Mouse (Mus musculus): ENCODE data around the gene Esp36.
"Not testable (repeated sequence)": the region's sequence is repeated elsewhere in the genome, so short reads cannot be mapped to it uniquely, and the experiment has no call there.

Gene Esp36

DNA sequence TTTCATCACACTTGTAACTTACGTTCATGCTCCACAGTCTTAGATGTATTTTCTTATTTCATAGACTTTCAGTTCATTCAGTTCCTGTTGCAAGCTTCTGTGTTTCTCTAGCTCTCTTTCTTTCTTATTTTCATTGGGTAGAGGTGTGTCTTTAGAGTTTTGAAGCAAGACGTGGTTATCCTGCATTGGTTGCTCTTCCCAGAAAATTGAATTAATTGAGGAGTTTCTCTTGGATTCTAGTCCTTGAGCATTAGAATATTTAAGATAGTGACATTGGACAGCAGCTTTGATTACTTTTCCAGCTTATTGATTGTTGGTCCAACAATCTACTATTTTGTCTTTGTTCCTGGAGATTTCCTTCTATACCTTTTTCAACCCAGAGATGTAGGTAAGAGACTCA is at the start of gene Esp36:
TSS of gene Esp36 (minus strand) at position 101 of the 400 bp plus-strand sequence.
- DNase-seq: no peak

DNA sequence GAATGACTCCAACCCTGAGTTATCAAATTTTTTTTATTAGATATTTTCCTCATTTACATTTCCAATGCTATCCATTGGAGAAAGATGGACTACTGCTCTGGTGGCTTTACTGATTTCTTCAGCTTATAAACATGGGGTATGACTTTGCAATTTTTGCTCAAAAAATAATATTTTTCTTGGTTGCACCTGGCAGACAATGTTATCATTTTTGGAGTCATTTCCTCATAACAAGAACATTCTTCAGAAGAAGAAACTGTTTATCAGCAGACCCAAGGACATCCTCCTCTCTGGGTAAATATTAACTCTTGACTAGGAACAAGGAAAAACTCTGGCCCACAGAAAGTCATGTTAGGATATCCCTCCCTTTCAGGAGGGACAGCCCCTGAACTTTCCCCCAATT is 36.2 kb upstream of the Esp36 start:
- DNase-seq: not testable (repeated sequence)

DNA sequence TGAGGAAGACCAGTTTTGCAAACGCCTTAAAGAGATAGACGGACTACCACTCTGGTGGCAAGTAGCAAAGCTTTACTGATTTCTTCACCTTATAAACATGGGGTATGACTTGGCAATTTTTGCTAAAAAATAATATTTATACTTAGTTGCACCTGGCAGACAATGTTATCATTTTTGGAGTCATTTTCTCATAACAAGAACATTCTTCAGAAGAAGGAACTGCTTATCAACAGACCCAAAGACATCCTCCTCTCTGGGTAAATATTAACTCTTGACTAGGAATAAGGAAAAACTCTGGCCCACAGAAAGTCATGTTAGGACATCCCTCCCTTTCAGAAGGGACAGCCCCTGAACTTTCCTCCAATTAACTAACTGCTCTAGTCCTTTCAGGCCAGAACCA is 30.7 kb upstream of the Esp36 start:
- DNase-seq: no peak

DNA sequence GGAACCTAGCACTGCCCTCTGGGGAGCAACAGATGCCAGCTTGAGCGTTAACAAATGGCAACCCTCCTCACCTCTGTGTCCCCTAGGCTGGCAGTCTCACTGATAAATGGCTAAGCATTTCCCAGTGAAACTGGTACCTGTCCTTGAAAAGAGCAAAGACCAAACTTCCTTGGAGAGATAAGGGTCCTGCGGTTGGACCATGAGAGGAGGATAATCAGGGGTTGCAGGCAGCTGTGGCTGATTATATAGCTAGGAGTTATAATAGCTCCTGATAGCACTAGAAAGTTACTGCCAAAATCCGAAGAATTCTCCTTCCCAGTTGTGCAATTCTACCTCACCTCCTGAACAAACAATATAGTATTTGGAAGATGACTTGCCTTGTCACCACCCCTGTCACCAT is 13.8 kb downstream of the Esp36 start:
- no peak for DNase-seq

DNA sequence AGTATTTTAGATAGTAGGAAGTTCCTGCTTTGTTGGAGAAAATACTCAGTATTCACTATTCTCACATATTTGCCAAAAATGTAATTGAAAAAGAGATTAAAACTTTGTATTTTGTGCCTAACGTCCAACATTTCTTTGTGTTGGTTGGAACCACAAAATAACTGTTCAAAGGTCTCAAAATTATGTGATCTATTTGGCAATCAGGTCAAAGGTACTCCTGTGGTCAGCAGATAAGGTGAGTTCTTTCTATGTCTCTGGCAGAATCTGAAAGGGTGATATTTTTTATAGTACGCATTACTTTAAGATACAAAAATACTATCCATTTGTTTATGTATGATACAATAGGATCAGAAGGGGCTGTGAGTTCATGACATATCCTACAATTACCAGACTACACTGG is 28.2 kb downstream of the Esp36 start:
- DNase-seq: no peak
